Mouse (Mus musculus): ENCODE results near the gene Kbtbd13. TPM values are rescaled to one million over a fixed set of nuclear protein-coding genes. Genes with fewer than 3 reads are reported as not detected.

The Kbtbd13 gene
- 0.66 and 0.85 TPM in 2 replicates for polyA plus RNA-seq (2016; fragmentation: Nextera tagmentation; extraction: Ambion mirVana)

DNA sequence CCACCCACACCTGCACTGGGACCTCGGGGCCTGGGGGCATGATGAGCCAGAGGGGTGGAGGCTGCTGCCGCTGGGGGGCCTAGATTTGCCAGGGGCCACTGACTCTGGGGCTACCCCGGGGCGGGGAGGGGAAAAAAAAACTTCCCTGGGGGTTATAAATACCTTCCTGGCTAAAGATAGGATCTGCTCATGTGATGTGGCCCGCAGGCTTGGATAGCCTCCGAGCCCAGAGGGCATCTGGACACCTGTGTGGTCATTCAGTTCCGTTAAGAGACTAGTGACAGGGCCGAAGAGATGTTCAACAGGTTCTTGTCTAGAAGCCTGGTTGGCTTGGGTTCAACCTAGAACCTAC lies at the start of gene Kbtbd13:
Kbtbd13 (minus strand) TSS at position 40 of the 352 bp plus-strand sequence.
- no peaks in the 10 kb centered on the region for H3K36me3 ChIP-seq (replicated peaks)
- H3K4me1 ChIP-seq: peaks cover 14% of the 10 kb centered on the region
- peaks cover 75% of the 10 kb centered on the region for H3K27me3 ChIP-seq (ENCODE audit: poor library complexity, severe bottlenecking)
- peak within 1 kb of the TSS; percentile 71 for H3K27ac ChIP-seq
- DNase-seq (ENCODE audit: extremely low spot score, low spot score): no peak
- peak within 1 kb of the TSS; percentile 52 for H3K4me3 ChIP-seq
- H3K9me3 ChIP-seq: no peaks in the 10 kb centered on the region; the same call in 1 of the 2 replicates
- 46% methylated on average over 8 of the region's 8 CpGs for WGBS

DNA sequence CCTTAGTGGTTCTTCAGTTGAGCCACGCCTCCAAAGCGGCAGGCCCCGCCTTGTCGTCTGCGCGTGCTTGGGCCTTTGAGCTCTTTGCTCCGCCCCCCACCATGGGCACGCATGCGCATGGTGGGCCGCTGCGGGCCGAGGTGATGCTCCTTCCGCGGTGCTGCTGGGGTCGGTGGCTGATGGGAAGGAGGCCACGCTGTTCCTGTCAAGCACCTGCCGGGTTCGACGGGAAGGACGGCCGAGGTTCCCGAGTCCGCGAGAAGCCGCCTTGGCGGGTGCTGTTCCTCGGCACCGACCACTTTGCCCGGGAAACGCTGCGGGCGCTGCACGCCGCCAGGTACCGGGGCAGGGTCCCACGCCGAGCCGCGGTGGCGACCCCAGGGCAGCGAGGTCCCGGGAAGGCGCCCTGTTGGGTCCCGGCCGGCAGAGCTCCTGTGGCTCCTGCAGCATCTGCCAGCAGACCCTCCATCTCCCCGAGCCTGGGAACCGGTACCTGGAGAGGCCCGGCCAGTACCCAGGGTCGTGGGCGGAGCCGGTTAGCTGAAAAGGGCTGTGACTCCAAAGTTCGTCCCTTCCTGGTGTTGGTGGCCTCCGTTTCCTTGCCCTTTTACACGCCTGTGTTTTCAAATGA lies 44.3 kb upstream of the Kbtbd13 start, which contains the start of gene Mtfmt:
Mtfmt (plus strand) TSS at position 112 of the 631 bp plus-strand sequence.
- peaks cover 10% of the 10 kb centered on the region for H3K4me1 ChIP-seq
- DNase-seq (ENCODE audit: extremely low spot score, low spot score): peak; percentile 89
- under 1% methylated on average over 54 of the region's 54 CpGs for WGBS
- H3K36me3 ChIP-seq (replicated peaks): peaks cover 27% of the 10 kb centered on the region
- peak within 1 kb of the TSS; percentile 97 for H3K4me3 ChIP-seq
- H3K27ac ChIP-seq: peak within 1 kb of the TSS; percentile 89
- H3K27me3 ChIP-seq (ENCODE audit: poor library complexity, severe bottlenecking): no peaks in the 10 kb centered on the region
- no peaks in the 10 kb centered on the region for H3K9me3 ChIP-seq

DNA sequence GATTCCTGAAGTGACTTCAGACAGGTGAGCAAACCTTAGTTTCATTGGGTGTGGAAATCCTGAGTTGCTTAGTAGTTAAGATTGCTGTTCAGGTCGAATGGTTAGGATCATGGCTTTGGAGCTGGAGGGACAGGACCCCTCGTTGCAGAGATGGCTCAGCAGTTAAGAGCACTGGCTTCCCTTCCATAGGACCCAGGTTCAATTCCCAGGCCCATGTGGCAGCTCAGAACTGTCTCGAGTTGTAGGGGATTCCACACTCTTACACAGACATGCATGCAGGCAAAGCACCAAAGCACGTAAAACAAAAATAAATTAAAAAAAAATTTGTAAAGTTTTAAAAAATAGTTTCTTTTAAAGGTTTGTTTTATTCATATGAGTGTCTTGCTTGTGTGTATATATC lies 43.8 kb upstream of the Kbtbd13 start:
- Histone ChIP-seq H3K4me1 (peaks cover 10% of the 10 kb centered on the region), H3K36me3 (replicated peaks) (peaks cover 21% of the 10 kb centered on the region), H3K27ac (no peak overlapping the region), H3K27me3 (ENCODE audit: poor library complexity, severe bottlenecking) (no peaks in the 10 kb centered on the region), H3K9me3 (no peaks in the 10 kb centered on the region), H3K4me3 (peak overlapping the region; percentile 97)
- DNase-seq (ENCODE audit: extremely low spot score, low spot score): no peak
- 75% methylated on average over 4 of the region's 4 CpGs for WGBS

DNA sequence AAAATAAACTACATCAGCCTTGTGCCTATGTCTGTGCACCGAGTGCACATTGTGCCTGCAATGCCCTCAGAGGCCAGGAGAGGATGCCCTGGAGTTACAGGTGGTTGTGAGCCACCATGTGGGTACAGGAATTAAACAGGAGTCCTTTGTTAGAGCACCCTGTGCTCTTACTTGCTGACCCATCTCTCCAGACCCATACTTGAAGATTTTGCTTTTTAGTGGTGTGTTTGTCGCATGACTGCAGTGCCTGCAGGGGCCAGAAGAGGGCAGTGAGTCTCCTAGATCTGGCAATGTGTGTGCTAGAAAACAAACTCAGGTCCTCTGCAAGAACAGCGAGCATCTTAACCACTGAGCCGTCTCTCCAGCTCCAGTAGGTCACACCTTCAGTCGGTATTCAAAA lies 42.7 kb upstream of the Kbtbd13 start:
- Histone ChIP-seq H3K4me1 (peaks cover 10% of the 10 kb centered on the region), H3K27me3 (ENCODE audit: poor library complexity, severe bottlenecking) (no peaks in the 10 kb centered on the region), H3K36me3 (replicated peaks) (peaks cover 11% of the 10 kb centered on the region), H3K4me3 (no peak overlapping the region), H3K9me3 (no peaks in the 10 kb centered on the region), H3K27ac (0 out of 2 replicates have a peak overlapping the region, but pooled peaks have one; percentile 5)
- WGBS: 60% methylated on average over 5 of the region's 5 CpGs
- DNase-seq (ENCODE audit: extremely low spot score, low spot score): peak; percentile 45

DNA sequence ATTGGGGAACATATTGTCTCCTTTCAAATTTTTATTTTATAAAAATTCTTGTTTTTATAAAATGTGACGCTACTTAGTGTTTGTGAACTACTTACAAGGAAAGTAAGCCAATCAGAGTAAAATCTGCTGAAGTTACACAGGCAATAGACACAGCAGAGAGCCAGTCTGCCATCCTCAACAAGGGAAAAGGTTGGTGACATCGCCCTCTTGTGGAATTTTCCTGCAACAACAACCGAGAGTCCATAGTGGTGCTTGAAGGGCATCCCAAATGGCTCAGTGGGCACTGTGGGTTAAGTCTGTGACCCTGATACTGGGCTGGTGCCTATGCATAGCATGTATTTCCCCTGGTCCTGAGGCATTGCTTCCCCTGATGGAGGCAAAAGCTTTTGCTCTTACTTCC lies 40.8 kb upstream of the Kbtbd13 start:
- 2% methylated on average over 3 of the region's 3 CpGs for WGBS

DNA sequence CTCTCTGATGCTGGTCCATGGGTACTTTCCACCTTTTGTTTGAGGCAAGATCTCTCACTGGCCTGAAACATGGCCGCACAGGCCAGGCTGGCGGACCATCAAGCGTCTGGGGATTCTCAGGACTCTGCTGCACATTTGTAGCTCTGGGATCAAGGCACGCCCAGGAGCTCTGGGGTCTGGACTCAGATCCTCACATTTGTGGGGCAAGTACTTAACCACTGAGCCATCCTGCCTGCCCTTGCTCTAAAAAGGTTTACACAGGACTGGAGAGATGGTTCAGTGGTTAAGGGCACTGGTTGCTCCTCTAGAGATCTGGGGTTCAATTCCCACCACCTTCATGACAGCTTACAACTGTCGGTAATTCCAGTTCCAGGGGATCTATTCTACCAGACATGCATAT lies 39.5 kb upstream of the Kbtbd13 start:
- no peaks in the 10 kb centered on the region for H3K9me3 ChIP-seq
- H3K4me1 ChIP-seq: no peaks in the 10 kb centered on the region
- H3K4me3 ChIP-seq: no peak overlapping the region
- H3K36me3 ChIP-seq (replicated peaks): no peaks in the 10 kb centered on the region
- H3K27me3 ChIP-seq (ENCODE audit: poor library complexity, severe bottlenecking): no peaks in the 10 kb centered on the region
- 91% methylated on average over 5 of the region's 5 CpGs for WGBS
- no peak for DNase-seq (ENCODE audit: extremely low spot score, low spot score)
- H3K27ac ChIP-seq: no peak overlapping the region

More for the DNA sequence above, 40.8 kb upstream of the Kbtbd13 start:
- Histone ChIP-seq H3K4me1 (peaks cover 10% of the 10 kb centered on the region), H3K36me3 (replicated peaks) (no peaks in the 10 kb centered on the region), H3K27me3 (ENCODE audit: poor library complexity, severe bottlenecking) (no peaks in the 10 kb centered on the region), H3K4me3 (no peak overlapping the region), H3K27ac (no peak overlapping the region), H3K9me3 (no peaks in the 10 kb centered on the region)
- DNase-seq (ENCODE audit: extremely low spot score, low spot score): peak; percentile 76

DNA sequence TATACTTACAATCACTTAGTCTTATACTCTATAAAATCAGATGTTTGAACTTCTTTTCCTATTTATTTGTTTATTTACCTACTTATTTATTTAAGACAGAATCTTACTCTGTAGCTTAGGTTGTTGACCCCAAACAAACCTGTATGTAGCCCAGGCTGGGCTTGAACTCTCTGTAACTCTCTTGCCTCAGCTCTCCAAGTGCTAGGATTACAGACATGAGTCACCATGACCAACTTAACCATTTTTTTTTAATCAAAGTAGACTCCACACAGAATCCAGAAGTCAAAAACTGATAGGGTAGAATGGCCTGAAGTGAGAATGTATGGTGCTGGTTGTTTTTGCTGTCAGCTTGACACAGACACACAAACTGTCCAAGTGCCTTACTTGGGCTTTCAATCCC lies 38.9 kb upstream of the Kbtbd13 start:
- H3K4me3 ChIP-seq: no peak overlapping the region
- no peaks in the 10 kb centered on the region for H3K4me1 ChIP-seq
- no peaks in the 10 kb centered on the region for H3K9me3 ChIP-seq
- no peak for DNase-seq (ENCODE audit: extremely low spot score, low spot score)
- no peaks in the 10 kb centered on the region for H3K27me3 ChIP-seq (ENCODE audit: poor library complexity, severe bottlenecking)
- H3K27ac ChIP-seq: no peak overlapping the region
- H3K36me3 ChIP-seq (replicated peaks): no peaks in the 10 kb centered on the region

DNA sequence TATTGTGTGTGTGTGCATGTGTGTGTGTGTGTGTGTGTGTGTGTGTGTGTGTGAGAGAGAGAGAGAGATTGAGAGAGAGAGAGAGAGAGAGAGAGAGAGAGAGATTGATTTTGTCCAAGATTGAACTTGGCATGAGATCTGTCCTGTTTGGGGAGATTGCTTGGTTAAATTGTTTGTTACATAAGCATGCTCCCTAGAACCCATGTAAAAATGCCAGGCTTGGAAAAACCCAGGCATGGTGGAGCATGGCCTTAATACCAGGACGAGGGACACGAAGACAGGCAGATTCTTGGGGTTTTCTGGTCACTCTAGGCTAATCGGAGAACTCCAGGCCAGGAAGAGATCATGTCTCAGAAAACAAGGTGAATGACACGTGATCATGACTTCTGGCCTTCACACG lies 36.6 kb upstream of the Kbtbd13 start:
- no peak for DNase-seq (ENCODE audit: extremely low spot score, low spot score)
- 83% methylated on average over 5 of the region's 5 CpGs for WGBS
- no peak overlapping the region for H3K27ac ChIP-seq

DNA sequence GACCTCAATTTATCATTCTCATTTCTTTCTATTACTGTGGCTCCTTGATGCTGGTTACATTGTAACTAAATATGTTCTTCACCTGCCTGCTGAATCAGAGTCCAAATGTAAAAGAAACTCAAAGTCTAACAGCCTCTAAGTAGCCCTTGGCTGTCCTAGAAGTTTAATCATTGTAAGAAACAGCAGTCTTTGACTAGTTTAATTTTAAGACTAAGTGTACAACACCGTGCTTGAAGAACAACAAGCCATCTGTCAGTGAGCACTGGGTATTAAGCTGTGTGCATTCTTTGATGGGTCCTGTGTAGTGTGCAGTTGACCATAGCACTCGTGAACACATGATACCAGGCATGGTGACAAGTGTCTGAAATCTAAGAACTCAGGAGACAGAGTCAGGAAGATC lies 36.1 kb upstream of the Kbtbd13 start:
- Histone ChIP-seq H3K27ac (no peak overlapping the region), H3K4me1 (no peaks in the 10 kb centered on the region), H3K27me3 (ENCODE audit: poor library complexity, severe bottlenecking) (no peaks in the 10 kb centered on the region), H3K4me3 (no peak overlapping the region), H3K36me3 (replicated peaks) (no peaks in the 10 kb centered on the region), H3K9me3 (no peaks in the 10 kb centered on the region)
- no peak for DNase-seq (ENCODE audit: extremely low spot score, low spot score)
- WGBS: 76% methylated on average over 2 of the region's 2 CpGs

More for the DNA sequence above, 36.6 kb upstream of the Kbtbd13 start:
- no peak overlapping the region for H3K4me3 ChIP-seq
- H3K4me1 ChIP-seq: no peaks in the 10 kb centered on the region
- no peaks in the 10 kb centered on the region for H3K36me3 ChIP-seq (replicated peaks)
- no peaks in the 10 kb centered on the region for H3K27me3 ChIP-seq (ENCODE audit: poor library complexity, severe bottlenecking)
- no peaks in the 10 kb centered on the region for H3K9me3 ChIP-seq

DNA sequence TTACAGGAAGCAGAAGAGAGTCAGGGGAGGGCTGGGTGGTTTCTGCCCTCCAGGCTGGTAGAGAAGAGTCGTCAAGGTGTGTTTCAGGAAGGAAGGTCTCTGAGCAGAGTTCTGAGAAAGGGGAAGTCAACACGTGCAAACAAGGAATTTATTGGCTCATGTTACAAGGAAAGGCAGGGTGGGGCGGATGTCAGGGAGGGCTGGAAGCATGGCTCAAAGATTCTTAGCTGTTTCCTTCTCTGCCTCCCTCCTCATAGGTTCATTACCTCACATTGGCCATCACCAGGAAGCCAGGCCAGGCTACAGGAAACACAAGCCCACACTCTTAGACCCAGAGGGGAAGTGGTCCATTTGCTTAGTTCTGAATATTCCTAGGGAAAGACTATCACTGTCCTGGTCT lies 32.9 kb upstream of the Kbtbd13 start:
- no peak for DNase-seq (ENCODE audit: extremely low spot score, low spot score)
- H3K27me3 ChIP-seq (ENCODE audit: poor library complexity, severe bottlenecking): no peaks in the 10 kb centered on the region
- no peak overlapping the region for H3K4me3 ChIP-seq
- H3K27ac ChIP-seq: no peak overlapping the region
- H3K4me1 ChIP-seq: no peaks in the 10 kb centered on the region
- no peaks in the 10 kb centered on the region for H3K9me3 ChIP-seq
- H3K36me3 ChIP-seq (replicated peaks): no peaks in the 10 kb centered on the region
- 48% methylated on average over 3 of the region's 3 CpGs for WGBS

DNA sequence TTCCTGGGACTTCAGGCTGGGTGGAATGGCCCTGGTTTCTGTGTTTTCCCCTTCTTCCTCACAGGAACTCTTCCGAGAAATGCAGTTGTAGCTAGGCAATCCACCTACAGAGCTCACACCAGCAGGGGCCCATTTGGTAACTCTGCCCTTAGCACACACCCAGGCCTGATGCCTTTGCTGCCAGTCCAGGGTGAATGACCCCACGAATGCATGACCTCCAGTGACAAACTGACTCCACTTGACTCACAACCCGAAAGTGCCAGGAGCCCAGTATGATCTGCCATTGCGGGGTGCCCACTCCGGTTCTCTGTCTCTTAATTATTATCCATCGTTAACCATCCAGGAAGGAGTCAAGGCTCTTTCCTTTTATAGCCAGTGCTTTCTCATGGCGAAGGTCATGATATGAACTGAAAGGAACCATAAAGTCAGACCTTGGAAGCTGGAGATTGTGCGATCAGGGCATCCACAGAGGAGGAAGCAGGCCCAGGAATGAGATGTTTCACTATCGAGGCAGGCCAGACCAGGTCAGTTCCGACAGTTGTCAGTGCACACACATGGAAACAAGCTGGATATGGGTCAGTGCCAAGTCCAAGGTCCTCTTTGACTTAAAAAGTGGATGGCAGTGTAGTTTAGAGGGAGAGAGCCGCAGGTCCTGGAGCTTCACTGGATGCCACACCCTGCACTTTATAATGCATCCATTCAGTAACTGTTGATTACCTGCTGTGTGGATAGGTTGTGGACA lies 31.5 kb upstream of the Kbtbd13 start, which contains the start of gene Slc51b:
Slc51b (minus strand) TSS at position 196 of the 742 bp plus-strand sequence.
- no peak within 1 kb of the TSS for H3K4me3 ChIP-seq
- WGBS: 85% methylated on average over 11 of the region's 11 CpGs
- 0 out of 2 replicates have a peak, but pooled peaks cover under 1% of the 10 kb centered on the region for H3K4me1 ChIP-seq
- no peaks in the 10 kb centered on the region for H3K9me3 ChIP-seq
- no peaks in the 10 kb centered on the region for H3K36me3 ChIP-seq (replicated peaks)
- DNase-seq (ENCODE audit: extremely low spot score, low spot score): no peak
- no peaks in the 10 kb centered on the region for H3K27me3 ChIP-seq (ENCODE audit: poor library complexity, severe bottlenecking)
- no peak within 1 kb of the TSS for H3K27ac ChIP-seq

DNA sequence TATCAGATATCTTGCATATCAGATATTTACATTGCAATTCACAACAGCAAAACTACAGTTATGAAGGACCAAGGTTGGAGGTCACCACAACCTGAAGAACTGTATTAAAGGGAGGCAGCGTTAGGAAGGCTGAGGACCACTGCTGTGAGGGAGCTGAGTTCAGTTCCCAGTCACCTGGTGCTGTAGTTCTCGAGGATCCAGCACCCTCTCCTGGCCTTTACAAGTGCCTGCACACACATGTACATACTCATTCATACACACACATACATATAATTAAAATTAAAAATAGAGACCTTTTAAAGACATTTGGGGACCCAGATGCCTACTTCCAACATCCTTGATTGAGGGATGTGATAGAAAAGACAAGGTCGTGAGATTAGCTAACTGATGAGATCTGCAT lies 28.2 kb upstream of the Kbtbd13 start:
- Histone ChIP-seq H3K36me3 (replicated peaks) (no peaks in the 10 kb centered on the region), H3K27ac (no peak overlapping the region), H3K4me3 (no peak overlapping the region), H3K27me3 (ENCODE audit: poor library complexity, severe bottlenecking) (no peaks in the 10 kb centered on the region), H3K4me1 (peaks cover 4% of the 10 kb centered on the region; the same call in 1 of the 2 replicates), H3K9me3 (no peaks in the 10 kb centered on the region)
- no peak for DNase-seq (ENCODE audit: extremely low spot score, low spot score)
- 78% methylated on average over 3 of the region's 3 CpGs for WGBS

DNA sequence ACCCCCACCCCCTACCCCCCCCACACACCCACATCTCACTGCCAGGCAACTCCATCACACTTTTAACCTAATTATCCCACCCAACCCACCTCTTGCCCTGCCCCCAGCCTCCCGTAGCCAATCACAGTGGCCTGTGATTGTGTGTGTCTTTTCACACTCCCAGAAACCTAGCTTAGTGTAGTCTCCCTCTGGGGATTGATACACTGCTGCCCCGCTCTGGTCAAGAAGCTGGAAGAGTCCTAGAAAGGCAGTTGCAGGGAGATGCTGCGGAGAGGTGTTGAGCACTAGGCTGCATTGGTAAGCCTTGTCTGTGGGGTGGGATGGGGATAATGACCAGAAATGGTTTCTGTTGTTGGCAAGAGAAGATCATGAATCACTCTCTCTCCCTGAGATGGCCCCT lies 26.3 kb upstream of the Kbtbd13 start:
- Histone ChIP-seq H3K27me3 (ENCODE audit: poor library complexity, severe bottlenecking) (no peaks in the 10 kb centered on the region), H3K36me3 (replicated peaks) (no peaks in the 10 kb centered on the region), H3K27ac (no peak overlapping the region), H3K9me3 (no peaks in the 10 kb centered on the region), H3K4me1 (peaks cover 4% of the 10 kb centered on the region; the same call in 1 of the 2 replicates), H3K4me3 (no peak overlapping the region)
- no peak for DNase-seq (ENCODE audit: extremely low spot score, low spot score)
- WGBS: 42% methylated on average over 3 of the region's 3 CpGs

Data from forebrain, embryonic 10.5 days (tissue).